Mouse (Mus musculus) kidney, embryonic 16.5 days (tissue): Measurements from ENCODE around the gene Nol9. TPM values are rescaled to one million over a fixed set of nuclear protein-coding genes. Genes with fewer than 3 reads are reported as not detected.
A peak's percentile ranks its signal among the peaks of the same experiment; 100 is the strongest.

Experiments used
- ATAC-seq: fragments of 200-750 bp; cut with Nextera tagmentation; 2 replicates; pipeline ENCODE4 v1.8.0; 2017; ENCODE audit warnings: moderate TSS enrichment; ENCODE audit not compliant: low FRiP score, low TSS enrichment
- H3K27ac ChIP-seq: fragments of 300-500 bp; sonication (generic); 2 replicates; pipeline ENCODE4 v1.5.1; 2014; ENCODE audit warnings: low read length
- H3K27me3 ChIP-seq: fragments of 300-500 bp; sonication (generic); 2 replicates; pipeline ENCODE4 v1.6.1; 2014; ENCODE audit warnings: low read length, control low read depth, mixed read lengths; ENCODE audit not compliant: insufficient read depth
- H3K36me3 ChIP-seq: fragments of 300-500 bp; sonication (generic); 2 replicates; pipeline ENCODE4 v1.6.1; 2014; ENCODE audit warnings: low read length, control low read depth, mixed read lengths; ENCODE audit not compliant: insufficient read depth
- H3K4me1 ChIP-seq: fragments of 300-500 bp; sonication (generic); 2 replicates; pipeline ENCODE4 v1.6.1; 2014; ENCODE audit warnings: low read length, control low read depth, mixed read lengths; ENCODE audit not compliant: insufficient read depth
- H3K4me2 ChIP-seq: fragments of 300-500 bp; sonication (generic); replicated peaks from 2 replicates; pipeline ENCODE4 v1.6.1; 2014; ENCODE audit warnings: low read depth, low read length
- H3K4me3 ChIP-seq: fragments of 300-500 bp; sonication (generic); 2 replicates; pipeline ENCODE4 v1.5.1; 2014; ENCODE audit warnings: mild to moderate bottlenecking, low read length
- H3K9ac ChIP-seq: fragments of 300-500 bp; sonication (generic); replicated peaks from 2 replicates; pipeline ENCODE4 v1.6.1; 2014; ENCODE audit warnings: low read length
- H3K9me3 ChIP-seq: fragments of 300-500 bp; sonication (generic); 2 replicates; pipeline ENCODE4 v1.6.1; 2016; ENCODE audit warnings: low read length, control low read depth
- WGBS: fragments of 180-500 bp; shearing (Covaris S2); extraction: QIAGEN DNeasy Blood & Tissue Kit; methylation state at CpG from one replicate; pipeline ENCODE4 v1.1.7; 2014; 5-methylcytosine and 5-hydroxymethylcytosine counted together
- polyA plus RNA-seq: library from polyadenylated mRNA; unstranded; fragments of >200 nt; fragmentation: Nextera tagmentation; extraction: Ambion mirVana; gene quantifications from 2 replicates; pipeline ENCODE4 v1.2.1, GENCODE M21; 2015

Nol9 gene
- 31.7 and 35.6 TPM in 2 replicates for polyA plus RNA-seq

- Histone ChIP-seq H3K4me1 (peaks cover 23% of the 10 kb centered on the region), H3K27ac (no peak within 1 kb of the TSS), H3K36me3 (peaks cover 29% of the 10 kb centered on the region), H3K9ac (peak within 1 kb of the TSS; percentile 92), H3K27me3 (no peaks in the 10 kb centered on the region), H3K4me3 (peak within 1 kb of the TSS; percentile 100), H3K9me3 (no peaks in the 10 kb centered on the region), H3K4me2 (peak within 1 kb of the TSS; percentile 73)
- peak; percentile 79 for ATAC-seq
- WGBS: under 1% methylated on average over 73 of the region's 86 CpGs
Observed at GRCm38 (mm10) chr4:152038985-152039830, at the start of gene Nol9. Gene Nol9, plus strand, starts transcription at chr4:152039321.

DNA sequence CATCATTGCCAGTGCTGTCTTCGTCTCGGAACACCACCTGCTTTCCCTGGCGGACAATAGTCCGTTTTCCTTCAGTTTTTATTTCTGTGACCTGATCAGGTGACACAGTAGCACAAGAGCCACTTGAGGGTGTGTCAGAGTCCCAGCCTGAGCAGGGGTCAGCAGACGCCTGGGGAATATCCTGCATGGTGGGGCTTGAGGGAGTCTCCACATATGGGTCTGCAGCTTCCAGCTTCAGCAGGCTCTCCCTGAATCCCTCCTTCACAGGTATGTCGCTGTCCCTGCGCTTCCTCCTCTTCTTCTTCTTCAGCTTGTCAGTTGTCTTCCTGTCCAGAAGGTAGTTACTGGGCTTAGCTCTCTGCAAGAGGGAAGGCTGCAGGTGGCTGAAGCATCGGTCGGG lies 47.0 kb upstream of the Nol9 start:
- 91% methylated on average over 9 of the region's 9 CpGs for WGBS
- no peak overlapping the region for H3K4me2 ChIP-seq
- no peak overlapping the region for H3K27ac ChIP-seq
- H3K27me3 ChIP-seq: no peaks in the 10 kb centered on the region
- H3K4me1 ChIP-seq: peaks cover 38% of the 10 kb centered on the region
- H3K36me3 ChIP-seq: peaks cover 30% of the 10 kb centered on the region
- H3K4me3 ChIP-seq: no peak overlapping the region
- no peak for ATAC-seq
- H3K9me3 ChIP-seq: no peaks in the 10 kb centered on the region
- no peak overlapping the region for H3K9ac ChIP-seq

GRCm38 (mm10) chr4:151993035-151993434 lies 46.1 kb upstream of the Nol9 start:
- no peak overlapping the region for H3K4me3 ChIP-seq
- H3K4me2 ChIP-seq: no peak overlapping the region

GRCm38 (mm10) chr4:151994228-151995171 lies 44.6 kb upstream of the Nol9 start:
- Histone ChIP-seq H3K4me3 (peak overlapping the region; percentile 92), H3K9ac (peak overlapping the region; percentile 96), H3K9me3 (no peaks in the 10 kb centered on the region), H3K4me1 (peaks cover 27% of the 10 kb centered on the region), H3K4me2 (peak overlapping the region; percentile 92), H3K36me3 (peaks cover 30% of the 10 kb centered on the region), H3K27ac (peak overlapping the region; percentile 87), H3K27me3 (no peaks in the 10 kb centered on the region)
- ATAC-seq: no peak
- 1% methylated on average over 59 of the region's 61 CpGs for WGBS

More at GRCm38 (mm10) chr4:151993035-151993434, 46.1 kb upstream of the Nol9 start:
- Histone ChIP-seq H3K9me3 (no peaks in the 10 kb centered on the region), H3K27ac (no peak overlapping the region), H3K27me3 (no peaks in the 10 kb centered on the region), H3K36me3 (peaks cover 30% of the 10 kb centered on the region), H3K4me1 (peaks cover 36% of the 10 kb centered on the region), H3K9ac (no peak overlapping the region)
- ATAC-seq: no peak
- WGBS: 78% methylated on average over 6 of the region's 6 CpGs

- Histone ChIP-seq H3K9me3 (no peaks in the 10 kb centered on the region), H3K4me1 (peaks cover 29% of the 10 kb centered on the region), H3K4me2 (peak overlapping the region; percentile 92), H3K4me3 (peak overlapping the region; percentile 92), H3K27ac (peak overlapping the region; percentile 87), H3K36me3 (peaks cover 22% of the 10 kb centered on the region), H3K9ac (peak overlapping the region; percentile 96), H3K27me3 (no peaks in the 10 kb centered on the region)
- under 1% methylated on average over 29 of the region's 111 CpGs for WGBS
- peak; percentile 57 for ATAC-seq
Observed at GRCm38 (mm10) chr4:151995371-151996172, 43.5 kb upstream of the Nol9 start.

DNA sequence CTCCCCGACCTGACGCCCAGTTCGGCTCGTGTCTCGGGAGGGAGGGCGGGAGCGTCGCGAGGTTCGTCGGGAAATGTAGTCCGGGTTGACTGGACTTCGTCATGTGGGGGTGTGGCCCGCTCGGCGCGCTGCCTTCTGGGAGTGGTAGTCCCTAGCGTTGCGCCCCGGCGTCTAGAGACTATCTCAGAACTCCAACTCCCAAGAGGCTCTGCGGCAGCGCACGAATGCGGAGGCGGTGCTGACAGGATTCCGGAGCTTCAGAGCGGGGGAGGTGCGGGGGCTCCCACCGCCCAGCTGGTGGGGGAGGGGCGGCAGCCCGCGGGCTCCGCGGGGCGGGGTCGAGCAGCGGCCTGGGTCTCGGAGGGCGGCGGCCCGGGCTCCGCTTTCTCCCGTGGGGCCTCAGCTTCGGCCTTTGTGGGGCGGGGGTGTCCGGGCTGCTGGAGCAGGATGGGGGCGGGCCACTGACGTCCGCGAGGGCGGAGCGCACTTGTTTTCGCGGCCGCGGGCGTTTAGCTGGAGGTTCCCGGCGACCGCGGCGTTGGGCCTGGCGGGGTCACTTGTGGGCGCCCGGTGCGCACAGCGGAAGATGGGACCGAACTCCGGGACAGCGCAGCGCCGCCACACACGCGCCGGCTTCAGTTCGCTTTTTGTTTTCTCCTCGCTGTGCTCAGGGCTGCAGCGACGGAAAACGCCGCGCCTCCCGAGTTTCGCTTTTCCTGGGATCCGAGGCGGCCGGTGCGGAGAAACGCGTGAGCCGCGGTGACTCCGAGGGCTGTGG lies 42.8 kb upstream of the Nol9 start, which contains the start of gene Phf13:
Gene Phf13, minus strand, starts transcription at position 86 of the 778 bp plus-strand sequence.
- H3K9ac ChIP-seq: peak within 1 kb of the TSS; percentile 96
- peak within 1 kb of the TSS; percentile 92 for H3K27ac ChIP-seq
- WGBS: under 1% methylated on average over 73 of the region's 94 CpGs
- no peaks in the 10 kb centered on the region for H3K9me3 ChIP-seq
- no peaks in the 10 kb centered on the region for H3K27me3 ChIP-seq
- peak within 1 kb of the TSS; percentile 92 for H3K4me3 ChIP-seq
- H3K4me1 ChIP-seq: peaks cover 31% of the 10 kb centered on the region
- H3K36me3 ChIP-seq: peaks cover 16% of the 10 kb centered on the region
- H3K4me2 ChIP-seq: peak within 1 kb of the TSS; percentile 92
- peak; percentile 96 for ATAC-seq

DNA sequence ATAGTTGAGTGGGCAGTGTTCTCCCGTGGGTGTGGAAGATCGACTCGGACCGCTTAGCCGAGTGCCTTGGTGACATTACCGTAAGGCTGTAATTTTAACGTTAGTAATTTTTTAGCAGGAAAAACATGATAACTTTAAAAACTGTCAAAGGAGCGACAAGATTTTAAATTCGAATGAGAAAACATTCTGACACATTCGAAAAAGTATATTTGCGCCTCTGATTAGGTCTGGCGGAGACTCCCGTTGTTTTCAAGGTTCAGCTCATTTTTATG lies 42.2 kb upstream of the Nol9 start:
- Histone ChIP-seq H3K4me2 (peak overlapping the region; percentile 70), H3K9ac (peak overlapping the region; percentile 84), H3K9me3 (no peaks in the 10 kb centered on the region), H3K27ac (peak overlapping the region; percentile 92), H3K4me3 (peak overlapping the region; percentile 92), H3K36me3 (peaks cover 11% of the 10 kb centered on the region), H3K4me1 (peaks cover 31% of the 10 kb centered on the region), H3K27me3 (no peaks in the 10 kb centered on the region)
- no peak for ATAC-seq
- 4% methylated on average over 13 of the region's 13 CpGs for WGBS

DNA sequence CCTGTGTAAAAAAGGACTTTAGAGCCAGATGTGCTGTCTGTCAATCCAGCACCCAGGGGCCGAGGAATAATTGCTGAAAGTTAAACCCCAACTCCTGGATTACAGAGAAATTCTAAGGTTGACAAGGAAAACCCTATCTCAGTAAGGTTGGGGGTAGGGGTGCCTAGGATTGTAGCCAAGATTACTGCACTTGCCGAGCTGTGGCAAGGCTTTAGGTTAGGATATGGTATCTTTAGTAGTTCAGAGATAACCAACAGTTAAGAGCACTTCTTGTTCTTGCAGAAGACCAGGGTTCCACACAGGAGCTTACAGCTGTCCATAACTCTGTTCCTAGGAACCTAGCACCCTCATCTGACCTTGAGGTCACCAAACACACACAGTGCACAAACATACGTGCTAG lies 41.4 kb upstream of the Nol9 start:
- no peaks in the 10 kb centered on the region for H3K9me3 ChIP-seq
- H3K27ac ChIP-seq: no peak overlapping the region
- H3K36me3 ChIP-seq: peaks cover 2% of the 10 kb centered on the region; the same call in 1 of the 2 replicates
- no peak overlapping the region for H3K4me3 ChIP-seq
- H3K4me1 ChIP-seq: peaks cover 31% of the 10 kb centered on the region
- ATAC-seq: no peak
- H3K4me2 ChIP-seq: peak overlapping the region; percentile 70
- WGBS: 72% methylated on average over 3 of the region's 3 CpGs
- no peaks in the 10 kb centered on the region for H3K27me3 ChIP-seq
- peak overlapping the region; percentile 84 for H3K9ac ChIP-seq
